Mouse (Mus musculus): ENCODE measurements around the gene Npas1.

Npas1 gene

DNA sequence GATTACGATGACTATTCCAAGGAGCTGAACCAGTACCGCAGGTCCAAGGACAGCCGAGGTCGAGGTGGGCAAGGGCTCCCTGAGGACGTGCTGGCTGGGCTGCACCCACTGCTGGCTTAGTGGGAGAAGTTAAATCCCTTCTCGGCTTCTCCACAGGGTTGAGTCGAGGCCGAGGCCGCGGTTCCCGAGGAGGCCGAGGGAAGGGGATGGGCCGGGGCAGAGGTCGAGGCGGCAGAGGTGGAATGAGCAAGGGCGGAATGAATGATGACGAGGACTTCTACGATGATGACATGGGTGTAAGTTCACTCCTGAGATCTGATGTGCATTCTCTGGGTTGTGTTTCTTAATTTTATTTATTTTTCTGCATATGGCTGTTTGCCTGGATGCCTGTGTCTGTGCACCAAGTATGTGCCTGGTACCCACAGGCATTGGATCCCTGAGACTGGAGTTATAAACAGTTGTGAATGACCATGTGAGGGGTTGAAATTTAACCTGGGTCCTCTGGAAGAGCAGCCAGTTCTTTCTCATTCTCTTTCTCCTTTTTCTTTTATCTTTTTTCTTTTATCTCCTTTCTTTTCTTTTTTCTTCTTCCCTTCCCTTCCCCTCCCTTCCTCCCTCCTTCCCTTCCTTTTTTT is 55.2 kb downstream of the Npas1 start:
- Histone ChIP-seq H3K4me3 (replicated peaks; ENCODE audit: low read length) (no peak overlapping the region), H3K36me3 (ENCODE audit: insufficient read depth, low read length) (peaks cover 99% of the 10 kb centered on the region), H3K4me1 (replicated peaks; ENCODE audit: low read depth, low read length) (peaks cover 28% of the 10 kb centered on the region)

DNA sequence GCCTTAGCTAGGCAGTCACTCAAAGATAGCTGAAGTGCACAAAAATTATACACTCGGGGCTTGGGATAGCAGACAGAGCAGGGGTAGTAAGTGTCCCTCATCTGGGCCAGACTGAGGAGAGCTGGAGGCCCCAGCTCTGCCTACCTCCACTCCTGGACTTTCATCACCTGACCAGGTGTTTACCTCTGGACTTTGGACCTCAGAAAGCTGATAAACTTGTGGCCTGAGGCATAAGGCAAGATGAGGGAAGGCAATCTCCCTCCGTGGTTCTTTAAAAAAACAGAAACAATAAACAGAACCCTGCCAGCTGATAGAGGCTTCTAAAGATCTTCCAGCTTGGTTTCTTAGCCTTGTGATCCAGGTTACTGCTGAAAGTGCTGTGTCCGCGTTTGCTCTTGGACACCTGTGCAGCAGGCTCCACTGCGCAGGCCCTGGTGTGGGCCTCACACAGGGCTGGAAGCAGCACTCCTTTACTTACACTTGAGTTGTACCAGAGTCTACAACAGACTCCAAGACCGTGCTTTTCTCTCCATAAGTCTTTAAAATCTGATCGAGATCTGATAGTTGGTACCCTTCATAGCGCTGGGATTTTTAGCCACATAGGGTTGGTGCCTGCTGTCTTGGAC is 56.9 kb downstream of the Npas1 start:
- H3K4me1 ChIP-seq (replicated peaks; ENCODE audit: low read depth, low read length) = peaks cover 32% of the 10 kb centered on the region
- H3K27me3 ChIP-seq (ENCODE audit: insufficient read depth, low read length) = no peaks in the 10 kb centered on the region
- H3K36me3 ChIP-seq (ENCODE audit: insufficient read depth, low read length) = peaks cover 99% of the 10 kb centered on the region
- TF ChIP-seq POU5F1 (IDR thresholded peaks at IDR 0.05; ENCODE audit: borderline replicate concordance, low read length) = no peak
- no peak for TF ChIP-seq CTCF (conservative IDR thresholded peaks at IDR 0.05; ENCODE audit: low read length)
- no peak for TF ChIP-seq NANOG (IDR thresholded peaks at IDR 0.05; ENCODE audit: borderline replicate concordance, low read length)
- no peaks in the 10 kb centered on the region for H3K9me3 ChIP-seq (ENCODE audit: low read length)
- H3K4me3 ChIP-seq (replicated peaks; ENCODE audit: low read length) = no peak overlapping the region

More for the DNA sequence above, 55.2 kb downstream of the Npas1 start:
- Histone ChIP-seq H3K27me3 (ENCODE audit: insufficient read depth, low read length) (no peaks in the 10 kb centered on the region), H3K9me3 (ENCODE audit: low read length) (no peaks in the 10 kb centered on the region)
- TF ChIP-seq CTCF (conservative IDR thresholded peaks at IDR 0.05; ENCODE audit: low read length) (no peak), POU5F1 (IDR thresholded peaks at IDR 0.05; ENCODE audit: borderline replicate concordance, low read length) (no peak), NANOG (IDR thresholded peaks at IDR 0.05; ENCODE audit: borderline replicate concordance, low read length) (no peak)

DNA sequence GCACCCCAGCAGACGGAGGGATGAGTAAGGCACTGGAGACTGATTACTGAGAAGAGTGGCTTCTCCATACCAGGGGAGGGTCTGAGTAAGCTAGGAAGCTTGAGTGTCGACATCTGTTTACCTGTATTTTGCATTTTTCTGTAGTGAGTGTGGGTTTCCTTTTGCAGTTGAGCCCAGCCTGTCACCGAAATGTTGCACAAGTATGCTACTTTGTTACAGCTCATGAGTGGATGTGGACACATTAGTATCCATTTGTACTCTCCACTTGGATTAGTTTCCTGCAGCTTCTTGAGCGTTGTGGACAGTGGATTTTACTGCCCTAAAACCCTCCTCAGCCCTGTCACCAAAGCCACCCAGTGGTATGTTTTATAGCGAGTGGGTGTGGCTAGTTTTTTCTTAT is 58.8 kb downstream of the Npas1 start:
- H3K9me3 ChIP-seq (ENCODE audit: low read length) = no peaks in the 10 kb centered on the region
- TF ChIP-seq POU5F1 (IDR thresholded peaks at IDR 0.05; ENCODE audit: borderline replicate concordance, low read length) (no peak), CTCF (conservative IDR thresholded peaks at IDR 0.05; ENCODE audit: low read length) (no peak), NANOG (IDR thresholded peaks at IDR 0.05; ENCODE audit: borderline replicate concordance, low read length) (no peak)
- H3K36me3 ChIP-seq (ENCODE audit: insufficient read depth, low read length) = peaks cover 96% of the 10 kb centered on the region
- peaks cover 46% of the 10 kb centered on the region for H3K4me1 ChIP-seq (replicated peaks; ENCODE audit: low read depth, low read length)
- no peaks in the 10 kb centered on the region for H3K27me3 ChIP-seq (ENCODE audit: insufficient read depth, low read length)
- H3K4me3 ChIP-seq (replicated peaks; ENCODE audit: low read length) = no peak overlapping the region

DNA sequence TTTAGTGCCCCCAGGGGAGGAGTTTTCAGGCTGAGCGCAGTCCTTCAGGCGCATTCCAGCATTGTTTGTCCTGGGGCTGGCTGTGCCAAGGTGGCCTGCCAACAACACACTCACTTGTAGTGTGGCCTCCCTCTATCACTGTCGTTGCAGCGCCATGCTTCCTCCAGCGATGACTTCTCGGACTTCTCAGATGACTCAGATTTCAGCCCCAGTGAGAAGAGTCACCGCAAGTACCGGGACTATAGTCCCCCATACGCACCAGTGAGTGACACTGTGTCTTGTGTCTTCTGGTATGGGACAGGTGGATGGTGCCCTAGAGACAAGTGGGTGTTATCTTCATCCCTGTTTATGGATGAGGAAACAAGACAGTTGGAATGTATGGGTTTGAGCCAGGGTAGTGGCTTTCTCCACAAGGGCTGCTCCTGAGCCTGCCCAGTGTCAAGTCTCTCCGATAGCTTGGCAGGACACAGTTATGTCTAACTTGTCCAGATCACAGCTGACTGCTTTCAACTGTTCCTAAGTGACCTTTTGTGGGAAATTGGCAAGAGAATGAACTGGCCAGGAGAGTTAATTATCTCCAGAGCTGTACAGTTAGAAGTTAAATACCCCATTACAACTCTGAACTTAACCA is 60.3 kb downstream of the Npas1 start:
- H3K36me3 ChIP-seq (ENCODE audit: insufficient read depth, low read length) = peaks cover 96% of the 10 kb centered on the region
- H3K27me3 ChIP-seq (ENCODE audit: insufficient read depth, low read length) = no peaks in the 10 kb centered on the region
- H3K4me3 ChIP-seq (replicated peaks; ENCODE audit: low read length) = no peak overlapping the region
- peaks cover 59% of the 10 kb centered on the region for H3K4me1 ChIP-seq (replicated peaks; ENCODE audit: low read depth, low read length)
- TF ChIP-seq NANOG (IDR thresholded peaks at IDR 0.05; ENCODE audit: borderline replicate concordance, low read length) = no peak
- TF ChIP-seq POU5F1 (IDR thresholded peaks at IDR 0.05; ENCODE audit: borderline replicate concordance, low read length) = no peak
- no peak for TF ChIP-seq CTCF (conservative IDR thresholded peaks at IDR 0.05; ENCODE audit: low read length)
- no peaks in the 10 kb centered on the region for H3K9me3 ChIP-seq (ENCODE audit: low read length)

DNA sequence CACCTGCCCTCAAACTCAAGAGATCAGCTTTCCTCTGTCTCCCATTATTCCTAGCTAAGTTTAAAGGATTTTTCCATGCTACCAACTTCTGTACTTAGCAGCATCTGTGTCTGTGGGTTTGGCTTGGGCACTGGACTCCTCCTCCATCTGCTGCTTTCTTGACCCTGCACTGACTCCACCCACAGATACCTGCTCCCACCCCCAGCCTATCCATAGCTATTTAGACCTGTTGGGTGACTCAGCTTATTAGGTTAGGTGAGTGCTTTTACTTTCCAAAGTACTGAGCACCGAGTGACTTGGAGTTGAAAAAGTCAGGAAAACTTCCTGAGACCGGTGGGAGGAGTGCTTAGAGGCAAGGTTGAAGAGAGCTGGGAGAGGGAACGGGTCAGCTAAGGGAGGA is 62.1 kb downstream of the Npas1 start:
- Histone ChIP-seq H3K4me1 (replicated peaks; ENCODE audit: low read depth, low read length) (peaks cover 65% of the 10 kb centered on the region), H3K27me3 (ENCODE audit: insufficient read depth, low read length) (no peaks in the 10 kb centered on the region), H3K4me3 (replicated peaks; ENCODE audit: low read length) (no peak overlapping the region), H3K36me3 (ENCODE audit: insufficient read depth, low read length) (peaks cover 96% of the 10 kb centered on the region), H3K9me3 (ENCODE audit: low read length) (no peaks in the 10 kb centered on the region)
- no peak for TF ChIP-seq POU5F1 (IDR thresholded peaks at IDR 0.05; ENCODE audit: borderline replicate concordance, low read length)

DNA sequence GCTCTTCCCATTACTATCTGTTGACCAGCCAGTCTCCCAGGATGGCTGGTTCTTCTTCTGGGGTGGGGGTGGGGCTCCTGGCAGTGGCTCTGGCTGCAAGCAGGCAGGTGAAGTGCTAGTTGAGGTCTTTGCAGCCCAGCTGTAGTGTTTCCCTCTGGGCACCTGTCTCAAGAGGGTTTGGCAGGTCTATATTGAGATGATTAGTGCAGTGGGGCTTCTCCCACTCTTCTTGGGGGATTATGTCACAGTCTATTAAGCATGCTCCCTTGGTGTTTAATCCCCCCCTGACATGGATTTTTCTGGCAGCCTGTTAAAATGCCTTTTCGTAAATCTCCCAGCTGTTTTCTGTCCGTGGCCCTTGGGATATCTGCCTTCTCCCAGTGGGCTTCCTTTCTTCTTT is 64.6 kb downstream of the Npas1 start:
- Histone ChIP-seq H3K36me3 (ENCODE audit: insufficient read depth, low read length) (peaks cover 87% of the 10 kb centered on the region), H3K4me1 (replicated peaks; ENCODE audit: low read depth, low read length) (peaks cover 74% of the 10 kb centered on the region), H3K9me3 (ENCODE audit: low read length) (no peaks in the 10 kb centered on the region), H3K4me3 (replicated peaks; ENCODE audit: low read length) (no peak overlapping the region), H3K27me3 (ENCODE audit: insufficient read depth, low read length) (no peaks in the 10 kb centered on the region)
- TF ChIP-seq CTCF (conservative IDR thresholded peaks at IDR 0.05; ENCODE audit: low read length) (no peak), POU5F1 (IDR thresholded peaks at IDR 0.05; ENCODE audit: borderline replicate concordance, low read length) (no peak), NANOG (IDR thresholded peaks at IDR 0.05; ENCODE audit: borderline replicate concordance, low read length) (no peak)

DNA sequence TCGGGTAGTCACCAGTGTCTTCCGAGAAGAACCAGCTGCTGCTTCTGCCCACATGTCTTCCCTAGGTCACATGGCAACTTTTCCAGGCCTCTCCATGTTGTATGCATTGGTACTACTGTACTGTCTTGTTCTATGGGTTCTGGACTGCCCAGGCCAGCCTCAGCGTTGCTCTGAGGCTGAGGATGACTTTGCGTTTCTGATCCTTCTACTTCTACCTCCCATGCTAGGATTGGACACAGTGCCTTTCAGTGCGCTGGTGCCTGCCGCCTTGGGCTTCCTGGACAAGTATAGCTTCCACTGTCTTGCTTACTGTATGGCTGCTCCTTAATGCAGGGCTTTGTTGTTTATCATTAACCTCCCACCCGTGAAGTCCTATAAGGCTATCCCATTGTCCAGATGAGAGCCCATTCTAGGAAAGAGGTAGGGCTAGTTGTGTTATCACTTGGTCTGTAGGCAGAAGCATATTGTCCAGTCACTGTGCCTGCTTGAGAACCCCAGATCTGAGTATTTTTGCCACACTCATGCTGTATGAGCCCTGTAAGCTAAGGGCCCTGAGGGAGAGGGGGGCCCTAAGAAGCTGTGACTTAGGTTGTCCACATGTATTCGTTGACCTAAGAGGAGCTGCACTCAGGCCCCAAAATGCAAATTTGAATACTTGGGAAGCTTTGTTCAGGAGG is 65.2 kb downstream of the Npas1 start:
- Histone ChIP-seq H3K4me1 (replicated peaks; ENCODE audit: low read depth, low read length) (peaks cover 75% of the 10 kb centered on the region), H3K27me3 (ENCODE audit: insufficient read depth, low read length) (no peaks in the 10 kb centered on the region), H3K4me3 (replicated peaks; ENCODE audit: low read length) (no peak overlapping the region), H3K36me3 (ENCODE audit: insufficient read depth, low read length) (peaks cover 87% of the 10 kb centered on the region), H3K9me3 (ENCODE audit: low read length) (no peaks in the 10 kb centered on the region)
- TF ChIP-seq CTCF (conservative IDR thresholded peaks at IDR 0.05; ENCODE audit: low read length) = no peak
- TF ChIP-seq POU5F1 (IDR thresholded peaks at IDR 0.05; ENCODE audit: borderline replicate concordance, low read length) = no peak

DNA sequence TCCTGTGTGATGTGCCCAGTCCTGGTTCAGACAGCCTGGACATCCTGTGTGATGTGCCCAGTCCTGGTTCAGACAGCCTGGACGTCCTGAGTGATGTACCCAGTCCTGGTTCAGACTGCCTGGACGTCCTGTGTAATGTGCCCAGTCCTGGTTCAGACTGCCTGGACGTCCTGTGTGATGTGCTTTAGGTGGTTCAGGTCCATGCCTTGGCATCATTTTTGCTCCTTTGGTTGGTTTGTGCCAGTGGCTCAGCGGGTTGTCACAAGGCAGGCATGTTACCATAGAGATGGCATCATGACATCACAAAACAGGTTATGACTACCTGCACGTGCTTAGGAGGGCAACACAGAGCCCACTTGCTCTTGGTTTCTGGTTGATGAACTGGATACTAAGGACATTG is 66.4 kb downstream of the Npas1 start:
- Histone ChIP-seq H3K36me3 (ENCODE audit: insufficient read depth, low read length) (peaks cover 83% of the 10 kb centered on the region), H3K4me3 (replicated peaks; ENCODE audit: low read length) (no peak overlapping the region), H3K9me3 (ENCODE audit: low read length) (no peaks in the 10 kb centered on the region), H3K27me3 (ENCODE audit: insufficient read depth, low read length) (no peaks in the 10 kb centered on the region), H3K4me1 (replicated peaks; ENCODE audit: low read depth, low read length) (peaks cover 74% of the 10 kb centered on the region)
- TF ChIP-seq NANOG (IDR thresholded peaks at IDR 0.05; ENCODE audit: borderline replicate concordance, low read length) = no peak
- TF ChIP-seq CTCF (conservative IDR thresholded peaks at IDR 0.05; ENCODE audit: low read length) = no peak
- TF ChIP-seq POU5F1 (IDR thresholded peaks at IDR 0.05; ENCODE audit: borderline replicate concordance, low read length) = no peak

Measured in E14TG2a.4 (cell line).